Mouse (Mus musculus): ENCODE data around the gene Scyl1.

DNA sequence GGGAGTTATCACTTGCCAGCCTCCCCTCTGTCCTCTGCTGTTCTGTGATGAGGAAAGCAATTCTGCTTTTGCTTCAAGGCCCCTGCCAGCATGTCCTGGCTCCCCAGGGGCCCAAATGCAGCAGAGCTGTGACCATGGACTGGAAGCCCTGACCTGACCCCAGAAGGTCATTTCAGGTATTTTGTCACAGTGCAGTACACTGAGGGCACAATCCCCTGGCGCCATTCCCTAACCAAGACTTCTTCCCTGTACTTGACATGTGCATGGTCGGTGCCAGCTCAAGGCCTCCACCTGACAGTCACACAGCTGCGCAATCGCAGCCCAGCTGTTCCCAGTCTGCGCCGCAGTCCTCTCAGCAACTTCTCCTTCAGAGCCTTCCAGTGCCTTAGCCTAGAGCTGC, 8.1 kb downstream of the Scyl1 start:
- TF ChIP-seq CTCF (IDR thresholded peaks at IDR 0.05; ENCODE audit: low read depth) (no peak), EP300 (optimal IDR thresholded peaks at IDR 0.05) (no peak)

Data from stomach, postnatal 0 days (tissue).